Mouse (Mus musculus) adrenal gland, postnatal 36 days (tissue): ENCODE data around the gene Lama5. TPM values are rescaled to one million over a fixed set of nuclear protein-coding genes. Genes with fewer than 3 reads are reported as not detected.
A peak's percentile ranks its signal among the peaks of the same experiment; 100 is the strongest.

ENCODE experiments used
- DNase-seq, 2 experiments: peaks; one replicate each; pipeline ENCODE4 v3.0.0; 2021; ENCODE audit warnings: mixed read lengths in 1 of 2
- total RNA-seq, 2 experiments: library from RNA; stranded (reverse); gene quantifications; 2 replicates each; pipeline ENCODE4 v1.2.3; 2021

Lama5 gene
- total RNA-seq, 2 experiments from 2014 or later = 25.7 to 74.5 TPM

- no peak for DNase-seq
Measured at GRCm38 (mm10) chr2:180224647-180225043, 1.0 kb downstream of the Lama5 start.

GRCm38 (mm10) chr2:180222250-180222649, 3.4 kb downstream of the Lama5 start:
- DNase-seq = no peak

DNA sequence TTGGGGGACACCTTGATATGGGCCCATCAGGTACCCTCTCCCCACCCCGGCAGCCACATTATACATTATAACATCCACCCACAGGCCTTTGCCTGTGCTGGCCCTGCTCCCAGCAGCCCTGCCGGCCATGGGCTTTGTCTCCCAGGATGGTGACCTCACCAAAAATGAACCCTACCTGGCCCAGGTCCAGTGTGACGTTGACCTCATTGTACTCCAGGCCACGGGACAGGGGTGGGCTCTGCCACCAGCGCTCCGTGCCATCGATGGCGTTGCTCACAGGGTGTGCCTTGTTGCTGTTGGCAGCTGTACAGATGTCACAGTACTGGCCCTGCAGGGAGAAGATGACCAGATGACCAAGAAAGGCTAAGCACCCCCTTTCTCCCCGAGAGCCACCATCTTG, 4.6 kb downstream of the Lama5 start:
- no peak for DNase-seq

GRCm38 (mm10) chr2:180220165-180220564, 5.5 kb downstream of the Lama5 start:
- DNase-seq = no peak

- no peak for DNase-seq
Measured at GRCm38 (mm10) chr2:180219145-180219943, 6.3 kb downstream of the Lama5 start.

GRCm38 (mm10) chr2:180218677-180219076, 7.0 kb downstream of the Lama5 start:
- DNase-seq = peak; percentile 42 to 64

DNA sequence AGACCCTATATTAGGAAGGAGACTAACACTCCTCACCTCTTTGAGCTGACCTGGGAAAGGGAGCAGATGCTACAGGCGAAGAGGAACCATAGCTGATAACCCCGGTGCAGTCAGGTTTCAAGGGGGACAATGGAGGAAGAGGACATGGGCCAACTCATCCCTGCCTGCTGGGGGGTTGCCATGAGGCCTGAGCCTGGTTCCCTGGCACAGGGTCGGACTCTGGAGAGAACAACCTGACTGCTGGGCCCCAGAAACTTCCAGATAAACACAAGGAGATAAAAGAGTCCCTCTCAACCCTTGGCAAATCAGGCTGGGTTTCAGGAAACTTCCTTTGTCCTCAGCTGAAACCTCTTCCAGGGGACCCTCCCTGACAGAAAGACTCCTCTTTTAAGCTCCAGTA, 7.4 kb downstream of the Lama5 start:
- no peak for DNase-seq

DNA sequence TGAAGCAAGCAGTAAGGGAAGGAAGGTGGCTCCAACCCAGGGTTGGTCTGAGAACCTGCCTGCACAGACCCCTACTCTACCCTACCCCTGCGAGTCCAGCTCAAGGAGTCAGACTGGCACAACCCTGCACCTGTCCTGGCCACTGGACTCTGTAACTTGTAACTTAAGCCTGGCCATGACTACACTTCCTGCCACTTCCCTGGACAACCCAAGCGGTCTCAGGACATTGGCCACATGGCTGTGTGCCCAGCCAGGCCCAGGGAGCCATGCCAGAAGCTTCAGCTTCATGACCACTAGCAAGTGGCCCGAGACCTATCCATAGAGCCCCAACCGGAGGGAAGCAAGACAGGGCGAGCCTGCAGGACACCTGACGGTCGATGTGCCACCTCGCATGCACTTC, 8.1 kb downstream of the Lama5 start:
- DNase-seq = peak; percentile 81 to 85

GRCm38 (mm10) chr2:180216921-180217320, 8.7 kb downstream of the Lama5 start:
- DNase-seq = no peak

DNA sequence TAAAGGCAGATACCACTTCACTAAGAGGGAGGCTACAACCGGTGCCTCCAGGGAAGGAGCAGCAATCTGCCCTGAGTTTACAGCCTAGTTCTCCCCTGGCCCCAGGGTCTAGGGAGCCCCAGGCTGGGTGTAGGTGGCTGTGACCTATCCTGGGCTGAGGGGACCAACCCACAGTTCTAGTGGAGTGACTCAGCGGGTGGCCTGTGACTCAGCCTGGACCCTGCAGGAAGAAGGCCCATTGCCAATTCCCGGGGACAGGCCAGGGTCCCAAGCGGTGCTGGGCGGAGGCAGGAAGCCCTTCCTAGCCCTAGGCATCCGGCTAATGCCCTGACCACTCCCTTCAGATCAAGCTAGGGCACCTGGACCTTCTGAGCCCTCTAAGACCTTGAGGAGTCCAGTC, 9.7 kb downstream of the Lama5 start:
- peak; percentile 87 to 88 for DNase-seq

GRCm38 (mm10) chr2:180215011-180215461, 10.6 kb downstream of the Lama5 start:
- peak; percentile 68 to 78 for DNase-seq

GRCm38 (mm10) chr2:180214352-180214978, 11.2 kb downstream of the Lama5 start:
- DNase-seq = peak; percentile 69 to 79

DNA sequence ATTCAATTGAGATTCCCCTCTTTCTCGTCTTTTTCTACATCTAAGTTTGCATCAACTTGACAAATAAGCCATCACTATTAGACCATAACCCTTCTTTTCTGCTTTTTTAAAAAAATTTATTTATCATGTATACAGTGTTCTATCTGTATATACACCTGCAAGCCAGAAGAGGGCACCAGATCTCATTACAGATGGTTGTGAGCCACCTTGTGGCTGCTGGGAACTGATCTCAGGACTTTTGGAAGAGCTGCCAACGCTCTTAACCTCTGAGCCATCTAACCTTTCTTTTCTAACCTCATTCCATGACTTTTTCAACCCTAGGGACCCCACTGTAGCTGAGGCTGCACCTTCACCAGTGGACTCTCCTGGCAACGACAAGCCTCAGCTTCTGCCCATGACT, 13.4 kb downstream of the Lama5 start:
- DNase-seq = no peak

- DNase-seq = no peak
Measured at GRCm38 (mm10) chr2:180208976-180209375, 16.7 kb downstream of the Lama5 start.

GRCm38 (mm10) chr2:180207840-180208239, 17.8 kb downstream of the Lama5 start:
- peak; percentile 67 to 77 for DNase-seq

GRCm38 (mm10) chr2:180205956-180206280, 19.7 kb downstream of the Lama5 start:
- DNase-seq = no peak

DNA sequence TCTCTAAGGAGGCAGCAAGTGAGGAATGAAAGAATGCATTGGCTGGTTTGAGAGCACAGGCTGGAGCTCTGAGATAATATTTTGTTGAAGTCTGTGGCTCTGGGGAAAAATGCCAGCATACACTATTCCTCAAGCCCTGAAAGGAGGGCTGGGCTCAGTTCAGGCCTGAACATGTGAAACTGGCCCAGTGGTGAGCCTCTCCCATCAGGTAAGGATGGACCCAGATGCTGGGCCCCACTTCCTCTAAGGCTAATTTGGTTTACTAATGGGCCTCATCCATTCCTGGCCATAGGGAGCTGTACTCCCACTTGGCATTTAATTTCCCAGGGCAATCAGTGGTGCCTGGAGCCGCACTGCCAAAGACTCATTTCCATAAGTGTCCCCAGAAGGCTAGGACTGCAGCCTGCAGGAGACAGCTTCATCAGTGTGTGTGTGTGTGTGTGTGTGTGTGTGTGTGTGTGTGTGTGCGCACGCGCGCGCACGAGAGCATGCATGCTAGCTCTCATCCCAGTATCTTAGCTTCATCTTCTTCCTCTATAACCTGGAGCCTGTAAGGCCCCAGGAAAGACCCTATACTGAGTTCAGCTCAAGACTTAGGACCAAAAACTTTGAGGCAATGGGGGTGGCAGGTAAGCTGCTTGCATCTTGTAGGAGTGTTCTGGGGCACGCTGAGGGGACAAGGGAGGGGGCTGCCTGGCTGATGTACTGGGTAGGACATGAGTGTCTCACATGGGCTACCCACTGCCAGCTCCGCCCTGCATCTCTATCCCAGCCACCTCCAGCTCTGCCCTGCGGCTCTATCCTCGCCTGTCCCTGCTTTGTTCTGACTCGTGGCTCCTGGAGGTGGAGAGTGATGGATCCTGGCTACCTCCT, 20.3 kb downstream of the Lama5 start:
- DNase-seq = no peak

GRCm38 (mm10) chr2:180204501-180204900, 21.2 kb downstream of the Lama5 start:
- no peak for DNase-seq

GRCm38 (mm10) chr2:180202805-180203204, 22.9 kb downstream of the Lama5 start:
- no peak for DNase-seq

DNA sequence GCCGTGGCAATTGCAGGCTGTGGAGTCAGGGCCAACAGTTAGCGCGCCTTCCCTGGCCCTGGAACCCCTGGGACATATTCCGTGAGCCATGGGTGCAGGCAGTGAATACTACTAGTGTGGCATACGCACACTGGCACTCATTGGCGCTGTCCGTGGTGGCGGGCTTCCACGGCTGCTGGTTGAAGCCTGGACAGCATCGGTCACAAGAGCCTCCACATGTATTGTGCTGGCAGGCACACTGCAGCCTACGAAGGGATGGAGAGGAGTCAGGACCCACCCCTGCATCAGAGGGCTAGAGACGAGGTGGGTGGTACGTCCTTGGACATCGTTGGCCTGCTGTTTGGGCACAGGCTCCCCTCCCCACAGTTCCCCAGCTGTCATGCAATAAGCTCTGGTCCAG, 23.4 kb downstream of the Lama5 start:
- DNase-seq = no peak

- no peak for DNase-seq
Measured at GRCm38 (mm10) chr2:180201303-180201702, 24.4 kb downstream of the Lama5 start.

GRCm38 (mm10) chr2:180200681-180201080, 25.0 kb downstream of the Lama5 start:
- no peak for DNase-seq

DNA sequence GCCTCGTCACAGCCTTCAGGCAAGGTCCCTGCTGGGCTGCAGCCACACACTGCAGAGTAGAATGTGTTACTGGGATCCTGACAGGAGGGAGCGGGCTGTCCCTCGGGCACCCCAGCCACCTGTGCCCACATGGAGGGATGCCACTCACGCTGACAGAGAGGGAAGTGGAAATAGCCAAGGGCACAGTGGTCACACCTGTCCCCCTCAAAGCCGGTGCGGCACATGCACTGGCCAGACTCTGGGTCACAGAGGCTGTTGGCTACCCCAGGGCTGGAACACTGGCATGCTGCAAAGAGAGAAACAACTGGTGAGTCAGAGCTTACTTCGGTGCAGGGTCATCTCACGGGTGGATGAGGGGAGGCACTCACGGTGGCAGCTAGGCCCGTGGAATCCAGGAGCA, 26.9 kb downstream of the Lama5 start:
- DNase-seq = peak; percentile 28 to 47
